Mouse (Mus musculus) lung, postnatal 0 days (tissue): ENCODE measurements around the gene Fgf3. TPM values are rescaled to one million over a fixed set of nuclear protein-coding genes. Genes with fewer than 3 reads are reported as not detected.

Experiments used
- ATAC-seq: fragments of 200-750 bp; cut with Nextera tagmentation; 2 replicates; pipeline ENCODE4 v1.8.0; 2017; ENCODE audit warnings: moderate library complexity
- DNase-seq: peaks from one replicate; pipeline ENCODE4 v3.0.0-alpha.2; 2016; ENCODE audit warnings: low spot score
- H3K27ac ChIP-seq: fragments of 300-500 bp; sonication (generic); 2 replicates; pipeline ENCODE4 v1.5.1; 2014; ENCODE audit warnings: antibody characterized with exemption, mild to moderate bottlenecking, low read length, mixed read lengths
- H3K27me3 ChIP-seq: fragments of 300-500 bp; sonication (generic); replicated peaks from 2 replicates; pipeline ENCODE4 v1.6.1; 2014; ENCODE audit warnings: low read length, mixed read lengths; ENCODE audit not compliant: insufficient read depth
- H3K36me3 ChIP-seq: fragments of 300-500 bp; sonication (generic); 2 replicates; pipeline ENCODE4 v1.6.1; 2014; ENCODE audit warnings: low read length, mixed read lengths; ENCODE audit not compliant: insufficient read depth
- H3K4me1 ChIP-seq: fragments of 300-500 bp; sonication (generic); 2 replicates; pipeline ENCODE4 v1.6.1; 2014; ENCODE audit warnings: antibody characterized with exemption, low read depth, low read length, mixed read lengths; ENCODE audit not compliant: insufficient read depth
- H3K4me2 ChIP-seq: fragments of 300-500 bp; sonication (generic); replicated peaks from 2 replicates; pipeline ENCODE4 v1.6.1; 2014; ENCODE audit warnings: low read depth, mild to moderate bottlenecking, low read length, moderate library complexity, mixed read lengths
- H3K4me3 ChIP-seq: fragments of 300-500 bp; sonication (generic); 2 replicates; pipeline ENCODE4 v1.5.1; 2014; ENCODE audit warnings: low read depth, low read length
- H3K9ac ChIP-seq: fragments of 300-500 bp; sonication (generic); replicated peaks from 2 replicates; pipeline ENCODE4 v1.6.1; 2014; ENCODE audit warnings: low read depth, mild to moderate bottlenecking
- H3K9me3 ChIP-seq: fragments of 300-500 bp; sonication (generic); 2 replicates; pipeline ENCODE4 v1.6.1; 2016; ENCODE audit warnings: low read length, mixed read lengths
- CTCF ChIP-seq: IDR thresholded peaks from 2 replicates; pipeline ENCODE4 v1.5.1; 2016; ENCODE audit warnings: antibody characterized with exemption, mild to moderate bottlenecking
- EP300 ChIP-seq: IDR thresholded peaks from 2 replicates; pipeline ENCODE4 v1.6.1; 2016; ENCODE audit warnings: antibody characterized with exemption, mild to moderate bottlenecking, control low read depth
- WGBS: fragments of 180-500 bp; shearing (Covaris S2); extraction: QIAGEN DNeasy Blood & Tissue Kit; methylation state at CpG from one replicate; pipeline ENCODE4 v1.1.7; 2014; 5-methylcytosine and 5-hydroxymethylcytosine counted together
- polyA plus RNA-seq: library from polyadenylated mRNA; unstranded; fragments of >200 nt; fragmentation: Nextera tagmentation; extraction: Ambion mirVana; gene quantifications from 2 replicates; pipeline ENCODE4 v1.2.1, GENCODE M21; 2015

Gene Fgf3
- polyA plus RNA-seq, 1 experiment from 2014 or later = not detected

DNA sequence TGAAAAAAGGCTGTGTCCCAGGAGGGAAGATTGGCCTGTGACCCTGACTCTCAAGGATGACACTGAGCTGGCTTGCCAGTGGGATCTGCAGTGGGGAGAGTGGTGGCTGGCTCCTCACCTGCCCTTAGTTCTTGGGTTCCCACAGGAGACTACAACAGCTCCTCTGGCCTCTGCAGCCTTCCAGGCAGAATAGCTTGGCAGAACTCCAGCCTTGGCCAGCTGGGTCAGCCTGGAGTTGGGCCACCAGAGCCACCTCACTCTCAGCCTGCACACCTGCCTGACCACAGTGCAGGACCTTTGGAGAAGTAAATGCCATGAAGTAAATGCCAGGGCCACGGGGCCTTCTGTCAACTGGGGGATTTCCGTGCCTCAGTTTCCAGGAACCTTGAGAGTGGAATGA lies 13.9 kb upstream of the Fgf3 start:
- WGBS = 91% methylated on average over 2 of the region's 2 CpGs
- Histone ChIP-seq H3K4me1 (no peaks in the 10 kb centered on the region), H3K27ac (no peak overlapping the region), H3K9me3 (no peaks in the 10 kb centered on the region), H3K36me3 (no peaks in the 10 kb centered on the region), H3K4me2 (no peak overlapping the region), H3K27me3 (no peaks in the 10 kb centered on the region), H3K4me3 (no peak overlapping the region), H3K9ac (no peak overlapping the region)
- ATAC-seq (no peak), DNase-seq (no peak)
- TF ChIP-seq EP300 (no peak), CTCF (no peak)

DNA sequence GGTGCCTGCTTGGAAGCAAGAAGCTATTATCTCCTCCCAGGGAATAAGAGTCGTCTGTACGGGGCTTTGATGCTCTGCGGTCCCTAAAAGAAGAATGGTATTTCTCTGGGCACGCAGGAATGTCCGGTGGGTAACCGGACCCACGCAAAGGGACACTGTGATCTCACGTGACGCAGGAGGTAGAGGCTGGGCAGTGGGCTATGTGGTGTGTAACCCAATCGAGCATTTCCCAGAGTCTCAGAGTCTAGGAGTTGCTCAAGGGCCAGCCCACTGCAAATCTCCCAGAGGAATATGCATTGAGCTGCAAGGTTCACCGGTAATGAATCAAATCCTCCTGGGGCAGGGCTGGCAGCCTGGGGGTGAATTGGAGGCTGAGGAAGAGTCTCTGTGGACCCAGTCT lies 9.5 kb upstream of the Fgf3 start:
- 73% methylated on average over 11 of the region's 11 CpGs for WGBS
- no peaks in the 10 kb centered on the region for H3K4me1 ChIP-seq
- H3K9me3 ChIP-seq = no peaks in the 10 kb centered on the region
- H3K36me3 ChIP-seq = no peaks in the 10 kb centered on the region
- H3K4me2 ChIP-seq = no peak overlapping the region
- H3K27ac ChIP-seq = no peak overlapping the region
- ATAC-seq (no peak), DNase-seq (no peak)
- TF ChIP-seq EP300 (no peak), CTCF (no peak)
- H3K27me3 ChIP-seq = no peaks in the 10 kb centered on the region
- H3K9ac ChIP-seq = no peak overlapping the region
- H3K4me3 ChIP-seq = no peak overlapping the region

DNA sequence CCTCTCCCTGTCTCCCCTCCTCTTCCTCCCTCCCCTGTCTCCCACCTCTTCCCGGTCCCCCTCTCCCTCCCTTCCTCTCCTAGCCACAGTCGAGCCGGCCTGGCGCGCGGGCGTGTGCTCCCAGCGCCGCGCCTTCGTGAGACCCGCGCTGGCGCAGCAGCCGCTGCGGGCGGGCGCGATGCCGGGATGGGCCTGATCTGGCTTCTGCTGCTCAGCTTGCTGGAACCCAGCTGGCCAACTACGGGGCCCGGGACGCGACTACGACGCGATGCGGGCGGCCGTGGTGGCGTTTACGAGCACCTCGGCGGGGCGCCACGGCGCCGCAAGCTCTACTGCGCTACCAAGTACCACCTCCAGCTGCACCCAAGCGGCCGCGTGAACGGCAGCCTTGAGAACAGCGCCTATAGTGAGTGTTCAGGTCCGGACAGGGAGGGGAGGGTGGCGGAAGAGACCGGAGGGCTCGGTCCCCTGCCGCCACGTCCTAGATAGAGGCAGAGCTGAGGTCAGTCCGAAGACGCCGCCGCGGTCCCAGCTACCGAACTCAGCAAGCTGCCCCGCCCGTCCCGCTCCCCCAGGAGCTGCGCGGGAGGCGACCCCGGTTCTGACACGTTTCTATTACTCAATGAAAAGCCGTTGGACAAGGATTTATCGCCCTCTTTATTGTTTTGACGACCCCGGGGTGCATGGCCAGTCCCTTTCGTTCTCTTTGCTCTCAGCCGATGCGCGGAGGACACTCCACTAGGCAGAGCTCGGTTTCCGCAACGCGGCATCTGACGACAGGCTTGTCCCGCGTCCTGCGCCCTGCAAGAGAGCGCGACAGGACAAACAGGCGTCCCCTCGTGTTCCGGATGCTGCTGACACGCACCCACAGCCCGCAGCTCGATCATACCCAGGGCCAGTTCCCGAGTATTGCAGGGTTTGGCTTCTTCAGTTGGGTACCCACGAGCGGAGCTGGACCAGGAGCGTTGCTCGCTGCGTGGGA lies 930 bp downstream of the Fgf3 start:
- 2% methylated on average over 94 of the region's 94 CpGs for WGBS
- Histone ChIP-seq H3K27ac (no peak overlapping the region), H3K9me3 (no peaks in the 10 kb centered on the region), H3K36me3 (no peaks in the 10 kb centered on the region), H3K4me3 (peak overlapping the region; percentile 29; the same call in 1 of the 2 replicates), H3K4me1 (peaks cover 6% of the 10 kb centered on the region; the same call in 1 of the 2 replicates), H3K4me2 (peak overlapping the region; percentile 41), H3K27me3 (peaks cover 48% of the 10 kb centered on the region), H3K9ac (no peak overlapping the region)
- TF ChIP-seq EP300 = no peak
- no peak for DNase-seq
- ATAC-seq = no peak; the same call in 1 of the 2 replicates

DNA sequence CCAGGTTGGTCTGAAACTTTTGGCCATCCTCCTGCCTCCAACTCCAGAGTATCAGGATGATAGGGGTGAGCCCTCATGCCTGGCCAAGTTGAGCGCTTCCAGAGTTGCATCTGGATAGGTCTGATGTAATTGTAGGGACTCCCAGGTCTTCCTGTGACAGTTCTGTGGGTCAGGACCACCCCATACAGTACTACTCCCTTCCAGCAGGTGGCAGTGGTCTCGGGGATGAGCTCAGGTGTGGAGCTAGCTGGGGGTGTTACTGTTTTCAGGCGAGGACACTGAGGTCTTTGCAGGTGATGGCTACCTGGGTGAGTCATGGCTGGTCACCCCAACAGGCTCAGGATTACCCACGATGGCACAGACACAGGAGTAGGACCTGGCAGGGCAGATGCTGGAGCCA lies 8.3 kb downstream of the Fgf3 start:
- ATAC-seq (no peak), DNase-seq (peak; percentile 6)
- Histone ChIP-seq H3K27me3 (peaks cover 7% of the 10 kb centered on the region), H3K4me3 (no peak overlapping the region), H3K36me3 (no peaks in the 10 kb centered on the region), H3K9ac (no peak overlapping the region), H3K4me1 (no peaks in the 10 kb centered on the region), H3K4me2 (no peak overlapping the region), H3K27ac (no peak overlapping the region), H3K9me3 (no peaks in the 10 kb centered on the region)
- WGBS = 14% methylated on average over 4 of the region's 4 CpGs
- TF ChIP-seq CTCF (peak; percentile 86), EP300 (no peak)

DNA sequence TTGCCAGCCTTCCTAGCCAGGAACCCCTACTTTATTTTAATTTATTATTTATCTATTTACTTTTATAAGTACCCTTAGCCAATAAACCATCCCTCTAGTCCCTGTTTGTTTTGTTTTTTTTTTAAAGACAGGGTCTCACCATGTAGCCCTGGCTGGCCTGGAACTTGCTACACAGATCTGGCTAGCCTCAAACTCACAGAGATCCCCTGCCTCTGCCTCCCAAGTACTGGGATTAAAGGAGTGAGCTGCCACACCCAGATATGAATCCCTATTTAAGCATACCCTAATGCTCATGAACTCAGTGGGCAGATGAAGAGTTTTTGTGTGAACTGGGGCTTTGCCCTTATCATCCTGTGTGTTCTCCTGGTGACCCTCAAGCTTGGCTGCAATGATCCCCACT lies 9.2 kb downstream of the Fgf3 start, which contains the start of gene Fgf4:
TSS of gene Fgf4 (plus strand) at position 301 of the 400 bp plus-strand sequence.
- no peak for TF ChIP-seq CTCF
- TF ChIP-seq EP300 = no peak
- no peak within 1 kb of the TSS for H3K27ac ChIP-seq
- no peak for ATAC-seq
- no peak within 1 kb of the TSS for H3K9ac ChIP-seq
- no peaks in the 10 kb centered on the region for H3K9me3 ChIP-seq
- H3K4me3 ChIP-seq = no peak within 1 kb of the TSS
- no peak for DNase-seq
- H3K4me2 ChIP-seq = no peak within 1 kb of the TSS
- H3K36me3 ChIP-seq = no peaks in the 10 kb centered on the region
- no peaks in the 10 kb centered on the region for H3K4me1 ChIP-seq
- H3K27me3 ChIP-seq = peaks cover 3% of the 10 kb centered on the region; the same call in 1 of the 2 replicates

DNA sequence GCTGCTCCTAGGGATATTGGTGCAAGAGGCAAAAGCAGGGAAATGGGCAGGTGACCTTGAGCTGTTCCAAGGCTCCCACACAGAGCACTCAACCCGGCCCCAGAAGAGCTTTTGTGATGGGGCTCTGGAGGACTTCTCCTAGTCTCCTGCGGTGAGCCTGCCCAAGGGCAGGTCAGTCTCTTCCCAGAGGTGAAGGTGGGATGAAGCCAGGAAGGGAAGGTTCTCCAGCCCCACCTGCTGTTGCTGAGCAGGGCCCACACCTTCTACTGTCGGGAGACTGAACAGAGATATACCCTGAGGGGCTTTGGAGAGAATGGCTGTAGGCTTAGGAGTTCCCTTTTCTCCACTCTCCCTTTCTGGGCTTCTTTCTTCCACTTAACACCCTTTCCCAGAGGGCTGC lies 13.4 kb downstream of the Fgf3 start:
- Histone ChIP-seq H3K27ac (no peak overlapping the region), H3K4me1 (no peaks in the 10 kb centered on the region), H3K4me2 (no peak overlapping the region), H3K9ac (no peak overlapping the region), H3K4me3 (no peak overlapping the region), H3K27me3 (no peaks in the 10 kb centered on the region), H3K9me3 (no peaks in the 10 kb centered on the region), H3K36me3 (no peaks in the 10 kb centered on the region)
- TF ChIP-seq CTCF (no peak), EP300 (no peak)
- ATAC-seq = no peak
- 46% methylated on average over 3 of the region's 3 CpGs for WGBS
- DNase-seq = no peak
